Comparison of ENCODE assay signal across 8 mouse cellular contexts in the genomic region with DNA sequence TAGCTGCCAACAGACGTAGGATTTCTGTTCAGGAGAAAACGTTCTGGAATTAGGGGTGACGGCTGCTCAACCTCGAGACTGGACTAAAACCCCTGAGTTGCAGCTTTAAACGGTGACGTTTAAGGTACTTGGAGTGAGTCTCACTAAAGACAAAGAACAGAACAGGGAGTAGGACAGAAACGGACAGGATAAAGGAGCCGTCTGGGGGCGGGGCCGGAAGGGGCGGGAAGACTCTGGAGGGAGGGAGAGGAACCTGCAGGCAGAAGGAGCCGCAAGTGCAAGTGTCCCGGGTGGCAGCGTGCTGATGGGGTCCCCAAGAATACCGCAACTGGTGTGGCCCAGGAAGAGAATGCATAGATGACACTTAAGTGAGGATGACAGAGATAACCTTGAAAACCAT. TPM values are rescaled to one million over a fixed set of nuclear protein-coding genes. Genes with fewer than 3 reads are reported as not detected.
DNase-seq lines count a peak whose midpoint lies in the region; ATAC-seq and TF ChIP-seq lines count a peak whose summit lies in the region.

No protein-coding gene starts in this region.

- peak overlapping the region; percentile 37; the same call in 1 of the 2 replicates for H3K4me2 ChIP-seq in forebrain, embryonic 11.5 days (ENCODE audit: low read depth, low read length, severe bottlenecking)
- H3K4me2 ChIP-seq in forebrain, postnatal 0 days (ENCODE audit: low read depth), result no peak overlapping the region
- H3K4me2 ChIP-seq in liver, embryonic 11.5 days, result peak overlapping the region; percentile 46

- no peaks in the 10 kb centered on the region for H3K36me3 ChIP-seq in forebrain, embryonic 11.5 days (ENCODE audit: control insufficient read depth, insufficient read depth, low read length)
- no peaks in the 10 kb centered on the region for H3K36me3 ChIP-seq in forebrain, postnatal 0 days (ENCODE audit: insufficient read depth)
- no peaks in the 10 kb centered on the region for H3K36me3 ChIP-seq in liver, embryonic 11.5 days (ENCODE audit: control insufficient read depth, insufficient read depth, low read length)

- no peak overlapping the region for H3K27ac ChIP-seq in forebrain, embryonic 11.5 days (ENCODE audit: low read depth, low read length)
- no peak overlapping the region for H3K27ac ChIP-seq in forebrain, postnatal 0 days (ENCODE audit: low read depth, low read length)
- no peak overlapping the region for H3K27ac ChIP-seq in liver, embryonic 11.5 days (ENCODE audit: low read depth, low read length)
- no peak overlapping the region for H3K27ac ChIP-seq in layer of hippocampus, adult 2 months

- peak; percentile 80 for DNase-seq in forebrain, embryonic 11.5 days (ENCODE audit: low spot score)
- DNase-seq in forebrain, postnatal 0 days, result no peak
- DNase-seq in thymus, postnatal 14 days, result peak; percentile 24
- DNase-seq in thymus, adult 18-20 months, result no peak
- peak; percentile 65 for DNase-seq in liver, embryonic 11.5 days (ENCODE audit: low spot score)
- DNase-seq in cerebellum, adult 8-10 months, result no peak
- DNase-seq in layer of hippocampus, adult 2 months (ENCODE audit: low spot score in 2 of 2), result no peak

- no peak for ATAC-seq in forebrain, embryonic 11.5 days (replicated peaks; ENCODE audit: low FRiP score)
- no peak for ATAC-seq in forebrain, postnatal 0 days
- no peak for ATAC-seq in liver, embryonic 11.5 days (replicated peaks; ENCODE audit: low FRiP score)
- ATAC-seq in inflammation-experienced regulatory T-cells, adult 6 months, result no peak

- H3K4me1 ChIP-seq in forebrain, embryonic 11.5 days (replicated peaks; ENCODE audit: control insufficient read depth, insufficient read depth, low read length), result peaks cover 5% of the 10 kb centered on the region; the same call in 1 of the 2 replicates
- no peaks in the 10 kb centered on the region for H3K4me1 ChIP-seq in forebrain, postnatal 0 days (ENCODE audit: insufficient read depth)
- peaks cover 6% of the 10 kb centered on the region for H3K4me1 ChIP-seq in liver, embryonic 11.5 days (replicated peaks; ENCODE audit: control insufficient read depth, insufficient read depth, low read length)

- H3K4me3 ChIP-seq in forebrain, embryonic 11.5 days (ENCODE audit: low read depth, low read length), result peak overlapping the region; percentile 11; the same call in 1 of the 2 replicates
- H3K4me3 ChIP-seq in forebrain, postnatal 0 days (ENCODE audit: low read depth, low read length), result no peak overlapping the region
- peak overlapping the region; percentile 14; the same call in 1 of the 2 replicates for H3K4me3 ChIP-seq in liver, embryonic 11.5 days (ENCODE audit: low read depth, low read length)
- H3K4me3 ChIP-seq in layer of hippocampus, adult 2 months, result no peak overlapping the region

- peak overlapping the region; percentile 45 for H3K9ac ChIP-seq in forebrain, embryonic 11.5 days (ENCODE audit: low read length)
- H3K9ac ChIP-seq in forebrain, postnatal 0 days, result no peak overlapping the region
- no peak overlapping the region for H3K9ac ChIP-seq in liver, embryonic 11.5 days (ENCODE audit: low read depth, low read length)

- H3K9me3 ChIP-seq in forebrain, embryonic 11.5 days (ENCODE audit: control insufficient read depth, low read length), result no peaks in the 10 kb centered on the region
- H3K9me3 ChIP-seq in forebrain, postnatal 0 days (ENCODE audit: low read length), result no peaks in the 10 kb centered on the region
- H3K9me3 ChIP-seq in liver, embryonic 11.5 days (ENCODE audit: control insufficient read depth, low read length), result no peaks in the 10 kb centered on the region

- 6% methylated on average over 15 of the region's 15 CpGs for WGBS in forebrain, embryonic 11.5 days
- 5% methylated on average over 15 of the region's 15 CpGs for WGBS in forebrain, postnatal 0 days
- WGBS in liver, embryonic 11.5 days, result 7% methylated on average over 15 of the region's 15 CpGs

- TF ChIP-seq CTCF in forebrain, postnatal 0 days (IDR thresholded peaks at IDR 0.05; ENCODE audit: low read depth), result no peak
- TF ChIP-seq CTCF in layer of hippocampus, adult 2 months (conservative IDR thresholded peaks at IDR 0.05), result no peak

- H3K27me3 ChIP-seq in forebrain, embryonic 11.5 days (ENCODE audit: control insufficient read depth, insufficient read depth, low read length), result no peaks in the 10 kb centered on the region
- H3K27me3 ChIP-seq in forebrain, postnatal 0 days (ENCODE audit: insufficient read depth, low read length), result no peaks in the 10 kb centered on the region
- no peaks in the 10 kb centered on the region for H3K27me3 ChIP-seq in liver, embryonic 11.5 days (replicated peaks; ENCODE audit: control insufficient read depth, insufficient read depth, low read length)

RNA-seq across cellular contexts. Expression of a gene that starts 9.8 kb away (rescaled TPM):
- 8.1 and 9.2 TPM in 2 replicates for polyA plus RNA-seq in forebrain, embryonic 11.5 days (2014; fragmentation: Nextera tagmentation; extraction: Ambion mirVana)
- 2.5 and 4.0 TPM in 2 replicates for total RNA-seq in forebrain, postnatal 0 days (2014; rRNA removed)
- polyA plus RNA-seq in forebrain, postnatal 0 days (2015; fragmentation: Nextera tagmentation; extraction: Ambion mirVana), result 2.5 and 2.8 TPM in 2 replicates
- polyA plus RNA-seq in liver, embryonic 11.5 days (2014; fragmentation: Nextera tagmentation; extraction: Ambion mirVana), result 7.4 and 7.7 TPM in 2 replicates
- under 1 TPM; 0.72 to 0.81 TPM for total RNA-seq in layer of hippocampus, adult 2 months (2021)
- polyA plus RNA-seq in inflammation-experienced regulatory T-cells, adult 6 months (2017; shearing (Covaris generic)), result not detected

RNA-seq across cellular contexts. Expression of a gene that starts 40.6 kb away (rescaled TPM):
- 0.73 and 0.85 TPM in 2 replicates for polyA plus RNA-seq in forebrain, embryonic 11.5 days (2014; fragmentation: Nextera tagmentation; extraction: Ambion mirVana)
- 15.5 and 21.8 TPM in 2 replicates for total RNA-seq in forebrain, postnatal 0 days (2014; rRNA removed)
- polyA plus RNA-seq in forebrain, postnatal 0 days (2015; fragmentation: Nextera tagmentation; extraction: Ambion mirVana), result 2.9 and 4.1 TPM in 2 replicates
- 0.12 and 0.73 TPM in 2 replicates for polyA plus RNA-seq in liver, embryonic 11.5 days (2014; fragmentation: Nextera tagmentation; extraction: Ambion mirVana)
- total RNA-seq in layer of hippocampus, adult 2 months (2021), result 100 to 1,000 TPM; 103 to 105 TPM
- polyA plus RNA-seq in inflammation-experienced regulatory T-cells, adult 6 months (2017; shearing (Covaris generic)), result 1 to 10 TPM in 1 of 3 experiments, under 1 TPM in 2; 0.87 to 1.1 (median 0.88) TPM

Comparison
In these comparisons a context has a peak if more than half of its experiments do, and no peak if none do; other contexts are left out.
1. DNase-seq: peak in forebrain, embryonic 11.5 days (single experiment), thymus, postnatal 14 days (single experiment) and liver, embryonic 11.5 days (single experiment); none in forebrain, postnatal 0 days (single experiment), thymus, adult 18-20 months (0 of 2), cerebellum, adult 8-10 months (single experiment) and layer of hippocampus, adult 2 months (0 of 2).
2. H3K4me3 ChIP-seq: peak in forebrain, embryonic 11.5 days (single experiment) and liver, embryonic 11.5 days (single experiment); none in forebrain, postnatal 0 days (single experiment) and layer of hippocampus, adult 2 months (single experiment).